Comparison of ENCODE assay signal across 22 mouse cellular contexts in the genomic region with DNA sequence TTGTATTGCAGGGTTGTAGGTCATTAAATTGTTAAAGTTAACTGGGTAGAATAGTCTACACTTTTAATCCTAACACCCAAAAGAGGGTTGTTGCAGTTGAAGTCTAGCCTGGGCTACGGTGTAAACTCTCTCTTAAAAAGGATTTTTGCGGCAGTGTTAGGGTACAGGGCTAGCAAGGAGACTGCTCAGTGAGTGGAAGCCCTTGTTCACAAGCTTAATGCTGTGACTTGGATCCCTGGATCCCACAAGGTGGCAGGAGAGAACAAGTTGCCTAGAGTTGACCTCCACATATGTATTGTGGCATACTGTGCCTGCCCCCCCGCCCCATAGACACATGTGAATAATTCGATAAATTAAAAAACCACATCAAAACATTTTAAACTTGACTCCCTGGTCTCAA. TPM values are rescaled to one million over a fixed set of nuclear protein-coding genes. Genes with fewer than 3 reads are reported as not detected.
DNase-seq lines count a peak whose midpoint lies in the region; ATAC-seq and TF ChIP-seq lines count a peak whose summit lies in the region.
"Had no signal": no experiment of that assay in that cellular context is flagged by ENCODE, and none has a peak within 500 bp of the region (broad histone marks: within the 10 kb centered on the region; RNA-seq: fewer than 3 reads in every experiment).

No protein-coding gene starts in this region.

- ATAC-seq in intestine, postnatal 0 days, result no peak
- no peak for ATAC-seq in intestine, embryonic 16.5 days
- no peak for ATAC-seq in midbrain, embryonic 11.5 days (ENCODE audit: low FRiP score)
- ATAC-seq in midbrain, embryonic 14.5 days (ENCODE audit: low FRiP score, low TSS enrichment), result no peak
- ATAC-seq: forebrain, embryonic 16.5 days had no signal

- H3K27me3 ChIP-seq in intestine, postnatal 0 days (replicated peaks; ENCODE audit: control insufficient read depth, insufficient read depth, low read length), result no peaks in the 10 kb centered on the region
- H3K27me3 ChIP-seq in intestine, embryonic 16.5 days (replicated peaks; ENCODE audit: control insufficient read depth, insufficient read depth, low read length), result no peaks in the 10 kb centered on the region
- no peaks in the 10 kb centered on the region for H3K27me3 ChIP-seq in midbrain, embryonic 11.5 days (ENCODE audit: control insufficient read depth, insufficient read depth, low read length)
- H3K27me3 ChIP-seq in midbrain, embryonic 14.5 days (ENCODE audit: control insufficient read depth, insufficient read depth, low read length), result no peaks in the 10 kb centered on the region
- H3K27me3 ChIP-seq: heart, embryonic 12.5 days; limb, embryonic 13.5 days; megakaryocyte, embryonic 14.5 days; neural tube, embryonic 15.5 days; stomach, embryonic 15.5 days had no signal

- no peak overlapping the region for H3K27ac ChIP-seq in intestine, postnatal 0 days (ENCODE audit: low read depth, low read length)
- no peak overlapping the region for H3K27ac ChIP-seq in intestine, embryonic 16.5 days (ENCODE audit: low read length)
- H3K27ac ChIP-seq in midbrain, embryonic 11.5 days (ENCODE audit: low read depth, low read length), result no peak overlapping the region
- H3K27ac ChIP-seq in midbrain, embryonic 14.5 days (replicated peaks; ENCODE audit: low read depth, low read length), result no peak overlapping the region
- H3K27ac ChIP-seq: left cerebral cortex, adult 2 months; limb, embryonic 13.5 days; neural tube, embryonic 15.5 days; stomach, embryonic 15.5 days had no signal

- no peaks in the 10 kb centered on the region for H3K4me1 ChIP-seq in intestine, postnatal 0 days (replicated peaks; ENCODE audit: control insufficient read depth, insufficient read depth, low read length)
- H3K4me1 ChIP-seq in intestine, embryonic 16.5 days (ENCODE audit: control insufficient read depth, insufficient read depth, low read length), result no peaks in the 10 kb centered on the region
- H3K4me1 ChIP-seq in midbrain, embryonic 11.5 days (ENCODE audit: control insufficient read depth, insufficient read depth, low read length), result no peaks in the 10 kb centered on the region
- no peaks in the 10 kb centered on the region for H3K4me1 ChIP-seq in midbrain, embryonic 14.5 days (ENCODE audit: control insufficient read depth, insufficient read depth, low read length)
- H3K4me1 ChIP-seq: megakaryocyte, embryonic 14.5 days; neural tube, embryonic 15.5 days; stomach, embryonic 15.5 days had no signal

- H3K4me3 ChIP-seq in intestine, postnatal 0 days (ENCODE audit: low read depth, low read length), result no peak overlapping the region
- H3K4me3 ChIP-seq in intestine, embryonic 16.5 days (ENCODE audit: low read length), result no peak overlapping the region
- no peak overlapping the region for H3K4me3 ChIP-seq in midbrain, embryonic 11.5 days (ENCODE audit: low read depth, low read length)
- no peak overlapping the region for H3K4me3 ChIP-seq in midbrain, embryonic 14.5 days (replicated peaks; ENCODE audit: low read depth, low read length)
- H3K4me3 ChIP-seq: erythroblast, embryonic 14.5 days; heart, embryonic 12.5 days; left cerebral cortex, adult 2 months; limb, embryonic 13.5 days; megakaryocyte, embryonic 14.5 days; neural tube, embryonic 15.5 days; stomach, embryonic 15.5 days had no signal

- H3K9me3 ChIP-seq in intestine, postnatal 0 days (ENCODE audit: control insufficient read depth), result no peaks in the 10 kb centered on the region
- H3K9me3 ChIP-seq in intestine, embryonic 16.5 days (ENCODE audit: control insufficient read depth, low read length), result no peaks in the 10 kb centered on the region
- no peaks in the 10 kb centered on the region for H3K9me3 ChIP-seq in midbrain, embryonic 11.5 days (ENCODE audit: control insufficient read depth, low read length)
- no peaks in the 10 kb centered on the region for H3K9me3 ChIP-seq in midbrain, embryonic 14.5 days (ENCODE audit: control insufficient read depth, low read length)
- H3K9me3 ChIP-seq: heart, embryonic 12.5 days; limb, embryonic 13.5 days; megakaryocyte, embryonic 14.5 days; neural tube, embryonic 15.5 days; stomach, embryonic 15.5 days had no signal

- WGBS in intestine, postnatal 0 days, result 72% methylated on average over 4 of the region's 4 CpGs
- WGBS in intestine, embryonic 16.5 days, result 74% methylated on average over 4 of the region's 4 CpGs
- WGBS in midbrain, embryonic 11.5 days, result 80% methylated on average over 4 of the region's 4 CpGs
- 78% methylated on average over 4 of the region's 4 CpGs for WGBS in midbrain, embryonic 14.5 days

- peak; percentile 22 for DNase-seq in embryo, embryonic 10 days (ENCODE audit: low spot score)
- DNase-seq in embryo, embryonic 10.5 days (ENCODE audit: low spot score), result no peak
- peak; percentile 57 for DNase-seq in midbrain, embryonic 11.5 days (ENCODE audit: low spot score, missing footprints)
- no peak for DNase-seq in midbrain, embryonic 14.5 days
- no peak for DNase-seq in thymus, postnatal 10 days (ENCODE audit: low spot score in 2 of 2)
- DNase-seq in spleen, postnatal 36 days (ENCODE audit: low spot score in 2 of 2), result no peak
- DNase-seq: cerebellum, adult 2 months; gastrocnemius, postnatal 10 days; heart, postnatal 4 days; lung, adult 2 months; thymus, postnatal 14 days had no signal

- H3K9ac ChIP-seq in intestine, postnatal 0 days (ENCODE audit: low read depth, low read length), result no peak overlapping the region
- no peak overlapping the region for H3K9ac ChIP-seq in intestine, embryonic 16.5 days (ENCODE audit: low read depth, low read length)
- H3K9ac ChIP-seq in midbrain, embryonic 11.5 days (ENCODE audit: low read length), result no peak overlapping the region
- no peak overlapping the region for H3K9ac ChIP-seq in midbrain, embryonic 14.5 days (replicated peaks; ENCODE audit: low read length)
- H3K9ac ChIP-seq: heart, embryonic 12.5 days; limb, embryonic 13.5 days; neural tube, embryonic 15.5 days; stomach, embryonic 15.5 days had no signal

- TF ChIP-seq CTCF in intestine, postnatal 0 days (IDR thresholded peaks at IDR 0.05; ENCODE audit: low read depth), result peak; percentile 44

- H3K36me3 ChIP-seq in intestine, postnatal 0 days (ENCODE audit: control insufficient read depth, insufficient read depth), result no peaks in the 10 kb centered on the region
- no peaks in the 10 kb centered on the region for H3K36me3 ChIP-seq in intestine, embryonic 16.5 days (ENCODE audit: control insufficient read depth, insufficient read depth, low read length)
- no peaks in the 10 kb centered on the region for H3K36me3 ChIP-seq in midbrain, embryonic 11.5 days (ENCODE audit: control insufficient read depth, insufficient read depth, low read length)
- H3K36me3 ChIP-seq in midbrain, embryonic 14.5 days (ENCODE audit: control insufficient read depth, insufficient read depth, low read length), result no peaks in the 10 kb centered on the region
- H3K36me3 ChIP-seq: heart, embryonic 12.5 days; limb, embryonic 13.5 days; neural tube, embryonic 15.5 days; stomach, embryonic 15.5 days had no signal

- H3K4me2 ChIP-seq in intestine, postnatal 0 days (replicated peaks; ENCODE audit: low read depth), result no peak overlapping the region
- H3K4me2 ChIP-seq in intestine, embryonic 16.5 days (ENCODE audit: low read depth, low read length), result no peak overlapping the region
- no peak overlapping the region for H3K4me2 ChIP-seq in midbrain, embryonic 11.5 days
- H3K4me2 ChIP-seq in midbrain, embryonic 14.5 days (ENCODE audit: low read length), result no peak overlapping the region
- H3K4me2 ChIP-seq: heart, embryonic 12.5 days; limb, embryonic 13.5 days; neural tube, embryonic 15.5 days; stomach, embryonic 15.5 days had no signal

RNA-seq across cellular contexts. Expression of a gene that starts 19.3 kb away (rescaled TPM):
- not detected in 2 replicates for polyA plus RNA-seq in intestine, postnatal 0 days (2015; fragmentation: Nextera tagmentation; extraction: Ambion mirVana)
- not detected in 2 replicates for polyA plus RNA-seq in intestine, embryonic 16.5 days (2015; fragmentation: Nextera tagmentation; extraction: Ambion mirVana)
- polyA plus RNA-seq in midbrain, embryonic 11.5 days (2014; fragmentation: Nextera tagmentation; extraction: Ambion mirVana), result not detected in 2 replicates
- polyA plus RNA-seq in midbrain, embryonic 14.5 days (2014; fragmentation: Nextera tagmentation; extraction: Ambion mirVana), result not detected in 2 replicates
- polyA plus RNA-seq: cerebellum, adult 2 months; erythroblast, embryonic 14.5 days; forebrain, embryonic 16.5 days; heart, embryonic 12.5 days; large intestine, adult 2 months; limb, embryonic 13.5 days; lung, adult 2 months; neural tube, embryonic 15.5 days; stomach, embryonic 15.5 days had no signal

RNA-seq across cellular contexts. Expression of a gene that starts 53.8 kb away (rescaled TPM):
- polyA plus RNA-seq in intestine, postnatal 0 days (2015; fragmentation: Nextera tagmentation; extraction: Ambion mirVana), result 3.9 TPM in 2 replicates
- 8.1 and 10.0 TPM in 2 replicates for polyA plus RNA-seq in intestine, embryonic 16.5 days (2015; fragmentation: Nextera tagmentation; extraction: Ambion mirVana)
- polyA plus RNA-seq in midbrain, embryonic 11.5 days (2014; fragmentation: Nextera tagmentation; extraction: Ambion mirVana), result 0.08 TPM in 2 replicates
- polyA plus RNA-seq in midbrain, embryonic 14.5 days (2014; fragmentation: Nextera tagmentation; extraction: Ambion mirVana), result not detected in 2 replicates
- polyA plus RNA-seq: cerebellum, adult 2 months; erythroblast, embryonic 14.5 days had no signal

RNA-seq across cellular contexts. Expression of a gene that starts 55.6 kb away (rescaled TPM):
- 141 and 145 TPM in 2 replicates for polyA plus RNA-seq in intestine, postnatal 0 days (2015; fragmentation: Nextera tagmentation; extraction: Ambion mirVana)
- polyA plus RNA-seq in intestine, embryonic 16.5 days (2015; fragmentation: Nextera tagmentation; extraction: Ambion mirVana), result 199 and 227 TPM in 2 replicates
- 291 and 301 TPM in 2 replicates for polyA plus RNA-seq in midbrain, embryonic 11.5 days (2014; fragmentation: Nextera tagmentation; extraction: Ambion mirVana)
- polyA plus RNA-seq in midbrain, embryonic 14.5 days (2014; fragmentation: Nextera tagmentation; extraction: Ambion mirVana), result 212 and 214 TPM in 2 replicates

Comparison
In these comparisons a context has a peak if more than half of its experiments do, and no peak if none do; other contexts are left out.
1. DNase-seq: peak in embryo, embryonic 10 days (single experiment) and midbrain, embryonic 11.5 days (single experiment); none in embryo, embryonic 10.5 days (single experiment), midbrain, embryonic 14.5 days (single experiment), thymus, postnatal 10 days (0 of 2) and spleen, postnatal 36 days (0 of 2).